Mouse (Mus musculus) kidney, embryonic 16.5 days (tissue): ENCODE results near the gene Bckdhb. TPM values are rescaled to one million over a fixed set of nuclear protein-coding genes. Genes with fewer than 3 reads are reported as not detected.

Experiments used
- ATAC-seq: fragments of 200-750 bp; cut with Nextera tagmentation; 2 replicates; pipeline ENCODE4 v1.8.0; 2017; ENCODE audit warnings: moderate TSS enrichment; ENCODE audit not compliant: low FRiP score, low TSS enrichment
- H3K27ac ChIP-seq: fragments of 300-500 bp; sonication (generic); 2 replicates; pipeline ENCODE4 v1.5.1; 2014; ENCODE audit warnings: low read length
- H3K27me3 ChIP-seq: fragments of 300-500 bp; sonication (generic); 2 replicates; pipeline ENCODE4 v1.6.1; 2014; ENCODE audit warnings: low read length, control low read depth, mixed read lengths; ENCODE audit not compliant: insufficient read depth
- H3K36me3 ChIP-seq: fragments of 300-500 bp; sonication (generic); 2 replicates; pipeline ENCODE4 v1.6.1; 2014; ENCODE audit warnings: low read length, control low read depth, mixed read lengths; ENCODE audit not compliant: insufficient read depth
- H3K4me1 ChIP-seq: fragments of 300-500 bp; sonication (generic); 2 replicates; pipeline ENCODE4 v1.6.1; 2014; ENCODE audit warnings: low read length, control low read depth, mixed read lengths; ENCODE audit not compliant: insufficient read depth
- H3K4me2 ChIP-seq: fragments of 300-500 bp; sonication (generic); replicated peaks from 2 replicates; pipeline ENCODE4 v1.6.1; 2014; ENCODE audit warnings: low read depth, low read length
- H3K4me3 ChIP-seq: fragments of 300-500 bp; sonication (generic); 2 replicates; pipeline ENCODE4 v1.5.1; 2014; ENCODE audit warnings: mild to moderate bottlenecking, low read length
- H3K9ac ChIP-seq: fragments of 300-500 bp; sonication (generic); replicated peaks from 2 replicates; pipeline ENCODE4 v1.6.1; 2014; ENCODE audit warnings: low read length
- H3K9me3 ChIP-seq: fragments of 300-500 bp; sonication (generic); 2 replicates; pipeline ENCODE4 v1.6.1; 2016; ENCODE audit warnings: low read length, control low read depth
- WGBS: fragments of 180-500 bp; shearing (Covaris S2); extraction: QIAGEN DNeasy Blood & Tissue Kit; methylation state at CpG from one replicate; pipeline ENCODE4 v1.1.7; 2014; 5-methylcytosine and 5-hydroxymethylcytosine counted together
- polyA plus RNA-seq: library from polyadenylated mRNA; unstranded; fragments of >200 nt; fragmentation: Nextera tagmentation; extraction: Ambion mirVana; gene quantifications from 2 replicates; pipeline ENCODE4 v1.2.1, GENCODE M21; 2015

Bckdhb gene
- polyA plus RNA-seq, 1 experiment from 2014 or later, result 51.2 TPM

GRCm38 (mm10) chr9:84038946-84039345 lies 114.0 kb downstream of the Bckdhb start:
- Histone ChIP-seq H3K9me3 (no peaks in the 10 kb centered on the region), H3K4me1 (0 out of 2 replicates have a peak, but pooled peaks cover 3% of the 10 kb centered on the region), H3K4me3 (no peak overlapping the region), H3K27me3 (no peaks in the 10 kb centered on the region), H3K9ac (no peak overlapping the region), H3K36me3 (no peaks in the 10 kb centered on the region), H3K27ac (no peak overlapping the region), H3K4me2 (no peak overlapping the region)
- 73% methylated on average over 4 of the region's 4 CpGs for WGBS
- ATAC-seq, result no peak

GRCm38 (mm10) chr9:84040376-84040775 lies 115.4 kb downstream of the Bckdhb start:
- H3K4me1 ChIP-seq, result 0 out of 2 replicates have a peak, but pooled peaks cover 3% of the 10 kb centered on the region
- H3K4me3 ChIP-seq, result no peak overlapping the region
- no peak overlapping the region for H3K27ac ChIP-seq
- 76% methylated on average over 2 of the region's 2 CpGs for WGBS
- no peak overlapping the region for H3K9ac ChIP-seq
- H3K4me2 ChIP-seq, result no peak overlapping the region
- H3K9me3 ChIP-seq, result no peaks in the 10 kb centered on the region
- no peaks in the 10 kb centered on the region for H3K36me3 ChIP-seq
- ATAC-seq, result no peak
- H3K27me3 ChIP-seq, result no peaks in the 10 kb centered on the region

GRCm38 (mm10) chr9:84041631-84042277 lies 116.8 kb downstream of the Bckdhb start:
- Histone ChIP-seq H3K36me3 (no peaks in the 10 kb centered on the region), H3K4me3 (no peak overlapping the region), H3K27me3 (no peaks in the 10 kb centered on the region), H3K9me3 (no peaks in the 10 kb centered on the region), H3K27ac (no peak overlapping the region), H3K9ac (no peak overlapping the region), H3K4me1 (0 out of 2 replicates have a peak, but pooled peaks cover 3% of the 10 kb centered on the region), H3K4me2 (no peak overlapping the region)
- ATAC-seq, result peak; percentile 35; the same call in 1 of the 2 replicates
- whole genome bisulfite sequencing, result 74% methylated on average over 3 of the region's 4 CpGs

GRCm38 (mm10) chr9:84042539-84042938 lies 117.6 kb downstream of the Bckdhb start:
- ATAC-seq, result no peak

GRCm38 (mm10) chr9:84044136-84044535 lies 119.2 kb downstream of the Bckdhb start:
- no peak overlapping the region for H3K9ac ChIP-seq
- no peaks in the 10 kb centered on the region for H3K9me3 ChIP-seq
- no peak overlapping the region for H3K4me3 ChIP-seq
- no peaks in the 10 kb centered on the region for H3K4me1 ChIP-seq
- 94% methylated on average over 6 of the region's 6 CpGs for WGBS
- no peak for ATAC-seq
- no peaks in the 10 kb centered on the region for H3K27me3 ChIP-seq
- no peak overlapping the region for H3K27ac ChIP-seq
- H3K36me3 ChIP-seq, result no peaks in the 10 kb centered on the region
- H3K4me2 ChIP-seq, result no peak overlapping the region

More at GRCm38 (mm10) chr9:84042539-84042938, 117.6 kb downstream of the Bckdhb start:
- H3K36me3 ChIP-seq, result no peaks in the 10 kb centered on the region
- 72% methylated on average over 3 of the region's 3 CpGs for WGBS
- H3K9me3 ChIP-seq, result no peaks in the 10 kb centered on the region
- H3K27me3 ChIP-seq, result no peaks in the 10 kb centered on the region
- no peak overlapping the region for H3K27ac ChIP-seq
- no peak overlapping the region for H3K4me2 ChIP-seq
- H3K4me3 ChIP-seq, result no peak overlapping the region
- H3K4me1 ChIP-seq, result 0 out of 2 replicates have a peak, but pooled peaks cover under 1% of the 10 kb centered on the region
- H3K9ac ChIP-seq, result no peak overlapping the region

GRCm38 (mm10) chr9:84045632-84046031 lies 120.7 kb downstream of the Bckdhb start:
- 88% methylated on average over 2 of the region's 2 CpGs for WGBS
- no peaks in the 10 kb centered on the region for H3K36me3 ChIP-seq
- no peak overlapping the region for H3K27ac ChIP-seq
- no peaks in the 10 kb centered on the region for H3K27me3 ChIP-seq
- no peak overlapping the region for H3K4me3 ChIP-seq
- ATAC-seq, result no peak
- H3K9ac ChIP-seq, result no peak overlapping the region
- no peak overlapping the region for H3K4me2 ChIP-seq
- no peaks in the 10 kb centered on the region for H3K9me3 ChIP-seq
- H3K4me1 ChIP-seq, result no peaks in the 10 kb centered on the region

- Histone ChIP-seq H3K36me3 (no peaks in the 10 kb centered on the region), H3K4me2 (no peak overlapping the region), H3K27ac (no peak overlapping the region), H3K4me3 (no peak overlapping the region), H3K9me3 (no peaks in the 10 kb centered on the region), H3K4me1 (no peaks in the 10 kb centered on the region), H3K27me3 (no peaks in the 10 kb centered on the region), H3K9ac (no peak overlapping the region)
- WGBS, result 81% methylated on average over 12 of the region's 12 CpGs
- ATAC-seq, result no peak
Measured at GRCm38 (mm10) chr9:84046334-84046733, 121.4 kb downstream of the Bckdhb start.

- H3K27me3 ChIP-seq, result no peaks in the 10 kb centered on the region
Measured at GRCm38 (mm10) chr9:84046961-84047360, 122.0 kb downstream of the Bckdhb start.

GRCm38 (mm10) chr9:84047436-84047835 lies 122.5 kb downstream of the Bckdhb start:
- Histone ChIP-seq H3K9ac (no peak overlapping the region), H3K9me3 (no peaks in the 10 kb centered on the region), H3K36me3 (no peaks in the 10 kb centered on the region), H3K4me1 (no peaks in the 10 kb centered on the region), H3K4me2 (no peak overlapping the region), H3K27ac (no peak overlapping the region), H3K27me3 (no peaks in the 10 kb centered on the region), H3K4me3 (no peak overlapping the region)
- ATAC-seq, result no peak
- 80% methylated on average over 3 of the region's 3 CpGs for WGBS

More at GRCm38 (mm10) chr9:84046961-84047360, 122.0 kb downstream of the Bckdhb start:
- Histone ChIP-seq H3K27ac (no peak overlapping the region), H3K9ac (no peak overlapping the region), H3K36me3 (no peaks in the 10 kb centered on the region), H3K4me2 (no peak overlapping the region), H3K4me3 (no peak overlapping the region), H3K9me3 (no peaks in the 10 kb centered on the region), H3K4me1 (no peaks in the 10 kb centered on the region)
- WGBS, result 88% methylated on average over 4 of the region's 4 CpGs
- ATAC-seq, result no peak

GRCm38 (mm10) chr9:84049142-84049541 lies 124.2 kb downstream of the Bckdhb start:
- Histone ChIP-seq H3K4me2 (no peak overlapping the region), H3K9me3 (no peaks in the 10 kb centered on the region), H3K4me3 (no peak overlapping the region), H3K4me1 (no peaks in the 10 kb centered on the region), H3K9ac (no peak overlapping the region), H3K27ac (no peak overlapping the region), H3K27me3 (no peaks in the 10 kb centered on the region), H3K36me3 (no peaks in the 10 kb centered on the region)
- no peak for ATAC-seq
- WGBS, result 59% methylated on average over 1 of the region's 1 CpGs
